Mouse (Mus musculus) E14TG2a.4 (cell line): ENCODE results near the gene Runx1.

ENCODE experiments used
- CTCF ChIP-seq: conservative IDR thresholded peaks from 2 replicates; pipeline ENCODE4 v1.5.1; 2014; ENCODE audit warnings: low read length
- NANOG ChIP-seq: IDR thresholded peaks from 2 replicates; pipeline ENCODE4 v1.6.1; 2014; ENCODE audit warnings: borderline replicate concordance, low read length, mixed read lengths
- POU5F1 ChIP-seq: IDR thresholded peaks from 2 replicates; pipeline ENCODE4 v1.6.1; 2014; ENCODE audit warnings: low read length, borderline replicate concordance

DNA sequence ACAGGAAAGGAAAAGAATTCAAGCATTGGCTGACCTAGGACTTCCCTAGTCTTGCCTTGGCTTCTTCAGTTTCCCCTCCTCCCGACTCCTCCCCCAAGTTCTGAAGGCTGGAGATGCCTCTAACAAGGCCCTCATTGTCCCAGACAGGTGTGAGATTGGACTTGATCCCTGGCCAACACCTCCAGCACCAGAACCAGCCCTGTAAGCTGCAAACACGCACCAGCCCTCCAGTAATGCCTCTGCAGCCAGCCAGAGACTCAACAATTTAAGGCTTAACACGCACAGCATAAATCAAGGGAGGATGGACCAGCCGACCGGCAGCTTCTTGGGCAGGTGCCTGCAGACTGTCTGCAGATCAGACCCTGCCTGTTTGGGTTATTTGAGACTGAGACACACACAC, 195.0 kb downstream of the Runx1 start:
- TF ChIP-seq CTCF, result no peak
- no peak for TF ChIP-seq POU5F1
- no peak for TF ChIP-seq NANOG
